Mouse (Mus musculus): Measurements from ENCODE around the gene Gm9913. TPM values are rescaled to one million over a fixed set of nuclear protein-coding genes. Genes with fewer than 3 reads are reported as not detected.

The Gm9913 gene
- polyA plus RNA-seq, 1 experiment from 2014 or later = 0.34 TPM

GRCm38 (mm10) chr2:125507893-125508292 lies 3.0 kb downstream of the Gm9913 start, which contains the start of gene Fbn1:
TSS of gene Fbn1 (minus strand) at chr2:125507993.
- Histone ChIP-seq H3K4me2 (replicated peaks; ENCODE audit: low read depth) (peak within 1 kb of the TSS; percentile 68), H3K9me3 (ENCODE audit: control insufficient read depth) (no peaks in the 10 kb centered on the region), H3K4me3 (ENCODE audit: low read depth, low read length) (peak within 1 kb of the TSS; percentile 58), H3K9ac (ENCODE audit: low read depth, low read length) (peak within 1 kb of the TSS; percentile 58), H3K36me3 (ENCODE audit: control insufficient read depth, insufficient read depth) (no peaks in the 10 kb centered on the region), H3K27ac (ENCODE audit: low read depth, low read length) (peak within 1 kb of the TSS; percentile 71; the same call in 1 of the 2 replicates), H3K4me1 (replicated peaks; ENCODE audit: control insufficient read depth, insufficient read depth, low read length) (no peaks in the 10 kb centered on the region), H3K27me3 (replicated peaks; ENCODE audit: control insufficient read depth, insufficient read depth, low read length) (peaks cover 29% of the 10 kb centered on the region)
- TF ChIP-seq CTCF (IDR thresholded peaks at IDR 0.05; ENCODE audit: low read depth) = no peak
- no peak for ATAC-seq
- 85% methylated on average over 4 of the region's 4 CpGs for WGBS

DNA sequence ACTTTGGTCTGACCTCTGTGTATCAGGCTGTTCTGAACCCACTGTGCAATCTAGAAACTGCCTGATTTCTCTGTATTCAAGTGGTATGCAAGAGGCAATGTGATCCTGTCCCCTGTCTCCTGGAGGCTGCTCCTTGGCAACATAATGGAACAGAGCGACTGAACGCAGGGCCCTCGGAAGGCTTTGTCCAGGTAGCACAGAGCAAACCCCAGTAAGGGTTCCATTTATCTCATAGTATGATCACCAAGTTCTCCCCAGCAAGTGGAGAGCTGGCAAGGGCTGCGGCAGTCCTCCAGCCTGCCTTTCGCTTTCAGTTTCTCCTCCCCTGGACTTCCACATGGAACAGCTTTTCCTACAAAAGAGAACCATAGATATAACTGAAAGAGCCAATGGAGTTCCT lies 3.5 kb downstream of the Gm9913 start:
- no peaks in the 10 kb centered on the region for H3K4me1 ChIP-seq (replicated peaks; ENCODE audit: control insufficient read depth, insufficient read depth, low read length)
- WGBS = 90% methylated on average over 5 of the region's 5 CpGs
- ATAC-seq = no peak
- no peak overlapping the region for H3K4me2 ChIP-seq (replicated peaks; ENCODE audit: low read depth)
- no peak overlapping the region for H3K9ac ChIP-seq (ENCODE audit: low read depth, low read length)
- no peak overlapping the region for H3K27ac ChIP-seq (ENCODE audit: low read depth, low read length)
- no peaks in the 10 kb centered on the region for H3K36me3 ChIP-seq (ENCODE audit: control insufficient read depth, insufficient read depth)
- H3K9me3 ChIP-seq (ENCODE audit: control insufficient read depth) = no peaks in the 10 kb centered on the region
- no peak for TF ChIP-seq CTCF (IDR thresholded peaks at IDR 0.05; ENCODE audit: low read depth)
- H3K27me3 ChIP-seq (replicated peaks; ENCODE audit: control insufficient read depth, insufficient read depth, low read length) = peaks cover 29% of the 10 kb centered on the region
- H3K4me3 ChIP-seq (ENCODE audit: low read depth, low read length) = no peak overlapping the region

- Histone ChIP-seq H3K27me3 (replicated peaks; ENCODE audit: control insufficient read depth, insufficient read depth, low read length) (peaks cover 15% of the 10 kb centered on the region), H3K36me3 (ENCODE audit: control insufficient read depth, insufficient read depth) (no peaks in the 10 kb centered on the region), H3K9ac (ENCODE audit: low read depth, low read length) (no peak overlapping the region), H3K4me3 (ENCODE audit: low read depth, low read length) (no peak overlapping the region), H3K27ac (ENCODE audit: low read depth, low read length) (no peak overlapping the region), H3K4me1 (replicated peaks; ENCODE audit: control insufficient read depth, insufficient read depth, low read length) (no peaks in the 10 kb centered on the region), H3K4me2 (replicated peaks; ENCODE audit: low read depth) (no peak overlapping the region), H3K9me3 (ENCODE audit: control insufficient read depth) (no peaks in the 10 kb centered on the region)
- no peak for TF ChIP-seq CTCF (IDR thresholded peaks at IDR 0.05; ENCODE audit: low read depth)
- 84% methylated on average over 2 of the region's 2 CpGs for WGBS
- ATAC-seq = no peak
Measured at GRCm38 (mm10) chr2:125510752-125511151, 5.9 kb downstream of the Gm9913 start.

DNA sequence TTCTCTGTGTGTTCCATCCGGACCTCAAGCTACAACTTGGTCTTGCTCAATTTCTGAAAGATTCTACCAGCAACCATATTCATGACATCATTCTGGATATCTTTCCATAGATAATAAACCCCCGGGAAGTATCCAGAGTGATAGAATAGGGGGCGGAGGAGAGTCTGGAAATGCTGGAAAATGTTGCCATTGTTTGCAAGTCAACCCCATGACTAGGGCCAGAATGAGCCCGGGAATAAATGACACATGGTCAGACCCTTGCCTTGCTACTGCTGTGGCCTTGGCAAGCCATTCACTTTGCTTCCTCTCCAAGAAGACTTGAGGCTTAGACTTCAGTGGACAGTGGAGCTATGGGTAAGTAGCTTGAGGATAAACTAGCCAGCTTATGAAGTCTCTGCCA lies 7.0 kb downstream of the Gm9913 start:
- Histone ChIP-seq H3K4me2 (replicated peaks; ENCODE audit: low read depth) (no peak overlapping the region), H3K27ac (ENCODE audit: low read depth, low read length) (no peak overlapping the region), H3K27me3 (replicated peaks; ENCODE audit: control insufficient read depth, insufficient read depth, low read length) (peaks cover 3% of the 10 kb centered on the region; the same call in 1 of the 2 replicates), H3K36me3 (ENCODE audit: control insufficient read depth, insufficient read depth) (no peaks in the 10 kb centered on the region), H3K4me1 (replicated peaks; ENCODE audit: control insufficient read depth, insufficient read depth, low read length) (no peaks in the 10 kb centered on the region), H3K9me3 (ENCODE audit: control insufficient read depth) (no peaks in the 10 kb centered on the region), H3K4me3 (ENCODE audit: low read depth, low read length) (no peak overlapping the region), H3K9ac (ENCODE audit: low read depth, low read length) (no peak overlapping the region)
- 81% methylated on average over 4 of the region's 4 CpGs for WGBS
- TF ChIP-seq CTCF (IDR thresholded peaks at IDR 0.05; ENCODE audit: low read depth) = no peak
- ATAC-seq = no peak

- H3K9me3 ChIP-seq (ENCODE audit: control insufficient read depth) = no peaks in the 10 kb centered on the region
- 82% methylated on average over 4 of the region's 4 CpGs for WGBS
- no peak overlapping the region for H3K4me3 ChIP-seq (ENCODE audit: low read depth, low read length)
- no peak overlapping the region for H3K4me2 ChIP-seq (replicated peaks; ENCODE audit: low read depth)
- no peak overlapping the region for H3K27ac ChIP-seq (ENCODE audit: low read depth, low read length)
- H3K36me3 ChIP-seq (ENCODE audit: control insufficient read depth, insufficient read depth) = no peaks in the 10 kb centered on the region
- no peak for TF ChIP-seq CTCF (IDR thresholded peaks at IDR 0.05; ENCODE audit: low read depth)
- no peaks in the 10 kb centered on the region for H3K4me1 ChIP-seq (replicated peaks; ENCODE audit: control insufficient read depth, insufficient read depth, low read length)
- no peak overlapping the region for H3K9ac ChIP-seq (ENCODE audit: low read depth, low read length)
- no peaks in the 10 kb centered on the region; the same call in 1 of the 2 replicates for H3K27me3 ChIP-seq (replicated peaks; ENCODE audit: control insufficient read depth, insufficient read depth, low read length)
- no peak for ATAC-seq
Measured at GRCm38 (mm10) chr2:125512544-125512943, 7.7 kb downstream of the Gm9913 start.

GRCm38 (mm10) chr2:125514391-125514790 lies 9.5 kb downstream of the Gm9913 start:
- H3K36me3 ChIP-seq (ENCODE audit: control insufficient read depth, insufficient read depth) = no peaks in the 10 kb centered on the region
- H3K4me1 ChIP-seq (replicated peaks; ENCODE audit: control insufficient read depth, insufficient read depth, low read length) = no peaks in the 10 kb centered on the region
- no peak for TF ChIP-seq CTCF (IDR thresholded peaks at IDR 0.05; ENCODE audit: low read depth)
- H3K9ac ChIP-seq (ENCODE audit: low read depth, low read length) = no peak overlapping the region
- 54% methylated on average over 3 of the region's 3 CpGs for WGBS
- no peak overlapping the region for H3K27ac ChIP-seq (ENCODE audit: low read depth, low read length)
- H3K27me3 ChIP-seq (replicated peaks; ENCODE audit: control insufficient read depth, insufficient read depth, low read length) = no peaks in the 10 kb centered on the region
- no peak overlapping the region for H3K4me3 ChIP-seq (ENCODE audit: low read depth, low read length)
- no peaks in the 10 kb centered on the region for H3K9me3 ChIP-seq (ENCODE audit: control insufficient read depth)
- ATAC-seq = no peak
- no peak overlapping the region for H3K4me2 ChIP-seq (replicated peaks; ENCODE audit: low read depth)

All from intestine, postnatal 0 days (tissue).